Mouse (Mus musculus): Measurements from ENCODE around the gene Colq. TPM values are rescaled to one million over a fixed set of nuclear protein-coding genes. Genes with fewer than 3 reads are reported as not detected.

Colq gene
- polyA plus RNA-seq (2012; rRNA removed), result 37.6 and 55.3 TPM in 2 replicates

DNA sequence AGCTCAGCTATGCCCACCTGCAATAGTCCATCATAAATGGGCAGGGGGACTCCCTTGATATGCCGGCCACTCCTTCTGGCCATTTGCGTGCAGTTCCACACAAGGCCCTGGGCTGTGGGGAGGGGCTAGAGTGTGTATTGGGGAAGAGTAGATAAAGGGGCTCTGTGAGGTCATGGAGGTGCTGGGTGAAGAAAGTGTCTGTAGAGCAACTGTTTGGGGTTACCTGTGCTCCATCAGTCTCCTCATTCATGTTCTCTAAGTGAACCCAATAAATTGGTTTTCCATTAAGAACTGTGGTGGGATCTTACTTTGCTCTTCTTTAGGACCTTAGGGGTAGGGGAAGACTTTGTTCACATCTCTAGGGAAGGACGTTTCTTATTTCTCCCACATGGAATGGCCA, at the start of gene Colq:
Colq (minus strand) TSS at position 101 of the 400 bp plus-strand sequence.
- no peak within 1 kb of the TSS for H3K4me3 ChIP-seq (replicated peaks; ENCODE audit: extremely low read depth, low read depth, low read length)
- 89% methylated on average over 3 of the region's 3 CpGs for WGBS
- H3K4me1 ChIP-seq (ENCODE audit: control insufficient read depth, insufficient read depth, low read length), result no peaks in the 10 kb centered on the region
- DNase-seq, result no peak
- TF ChIP-seq POLR2A (IDR thresholded peaks at IDR 0.05; ENCODE audit: borderline replicate concordance, extremely low read depth, low read depth, low read length) (no peak), CTCF (IDR thresholded peaks at IDR 0.05; ENCODE audit: insufficient read depth, low read length) (no peak)

DNA sequence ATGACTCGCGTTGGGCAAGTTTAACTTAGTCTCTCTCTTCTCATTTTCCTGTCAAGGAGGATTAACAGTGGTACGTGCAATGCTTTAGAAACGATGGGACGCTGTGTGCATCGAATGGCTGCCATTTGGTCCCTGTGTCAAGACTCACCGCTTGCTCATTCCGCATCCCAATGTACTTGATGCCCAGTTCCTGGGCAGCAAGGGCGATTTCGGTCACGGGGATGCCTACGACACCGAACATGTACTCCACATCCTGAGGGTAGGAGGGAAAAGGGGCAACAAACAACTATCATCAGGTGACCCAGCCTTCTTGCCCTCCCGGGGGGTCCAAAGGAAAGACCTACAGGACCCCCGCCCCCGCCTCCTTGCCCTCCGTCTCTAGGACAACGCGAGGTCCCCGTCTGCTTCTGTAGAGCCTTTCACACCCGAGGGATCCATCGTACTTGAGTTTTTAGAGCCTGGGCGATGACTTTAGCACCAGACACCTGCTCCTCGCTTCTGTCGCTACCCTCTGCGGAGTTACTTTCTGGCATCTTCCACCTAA, 49.3 kb upstream of the Colq start, which contains the start of gene Gm49387:
Gm49387 (minus strand) TSS at position 533 of the 544 bp plus-strand sequence.
- TF ChIP-seq CTCF (IDR thresholded peaks at IDR 0.05; ENCODE audit: insufficient read depth, low read length), result no peak
- Histone ChIP-seq H3K4me1 (ENCODE audit: control insufficient read depth, insufficient read depth, low read length) (peaks cover 3% of the 10 kb centered on the region), H3K4me3 (replicated peaks; ENCODE audit: extremely low read depth, low read depth, low read length) (peak within 1 kb of the TSS; percentile 63)
- no peak for DNase-seq
- WGBS, result 3% methylated on average over 26 of the region's 26 CpGs

DNA sequence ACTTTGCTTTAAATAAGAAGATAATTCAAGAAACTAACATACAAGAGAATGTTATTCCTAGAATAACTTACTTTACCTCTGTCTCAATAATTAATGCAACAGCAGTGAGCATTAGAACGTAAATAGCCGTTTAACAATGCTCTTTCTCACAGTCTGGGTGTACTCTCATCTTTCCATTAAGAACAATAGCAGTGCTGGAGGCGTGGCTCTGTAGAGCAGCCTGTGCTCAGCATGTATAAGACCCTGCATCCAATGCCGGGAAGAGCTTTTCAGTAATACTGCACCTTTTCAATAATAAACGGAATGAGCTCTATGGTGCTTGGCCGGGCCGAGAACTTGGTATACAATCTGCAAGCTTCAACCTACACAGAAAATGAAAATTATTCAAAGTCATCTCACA, 39.5 kb upstream of the Colq start:
- Histone ChIP-seq H3K4me1 (ENCODE audit: control insufficient read depth, insufficient read depth, low read length) (no peaks in the 10 kb centered on the region), H3K4me3 (replicated peaks; ENCODE audit: extremely low read depth, low read depth, low read length) (no peak overlapping the region)
- no peak for DNase-seq
- TF ChIP-seq CTCF (IDR thresholded peaks at IDR 0.05; ENCODE audit: insufficient read depth, low read length), result no peak
- no peak for TF ChIP-seq POLR2A (IDR thresholded peaks at IDR 0.05; ENCODE audit: borderline replicate concordance, extremely low read depth, low read depth, low read length)
- WGBS, result 78% methylated on average over 7 of the region's 7 CpGs

DNA sequence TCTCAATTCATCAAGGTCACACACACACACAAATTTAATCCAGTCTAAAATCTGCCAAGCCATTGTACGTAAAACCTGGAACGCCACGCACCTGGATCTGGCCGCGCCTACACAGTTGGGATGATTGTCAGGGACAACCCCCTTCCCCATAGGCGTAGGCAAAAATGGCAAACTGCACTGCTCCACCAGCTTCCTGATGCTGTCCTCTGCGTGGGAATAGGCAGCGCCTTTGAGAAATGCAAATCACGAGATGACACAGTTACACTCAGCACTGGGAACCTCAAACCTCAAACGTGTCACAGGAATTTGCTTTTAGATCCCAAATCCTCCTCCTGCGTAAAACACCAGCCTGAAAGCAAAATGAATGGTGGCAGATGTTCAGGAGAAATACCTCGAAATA, 31.6 kb upstream of the Colq start:
- no peak for TF ChIP-seq POLR2A (IDR thresholded peaks at IDR 0.05; ENCODE audit: borderline replicate concordance, extremely low read depth, low read depth, low read length)
- TF ChIP-seq CTCF (IDR thresholded peaks at IDR 0.05; ENCODE audit: insufficient read depth, low read length), result no peak
- 87% methylated on average over 12 of the region's 12 CpGs for WGBS
- Histone ChIP-seq H3K4me1 (ENCODE audit: control insufficient read depth, insufficient read depth, low read length) (no peaks in the 10 kb centered on the region), H3K4me3 (replicated peaks; ENCODE audit: extremely low read depth, low read depth, low read length) (no peak overlapping the region)
- no peak for DNase-seq

DNA sequence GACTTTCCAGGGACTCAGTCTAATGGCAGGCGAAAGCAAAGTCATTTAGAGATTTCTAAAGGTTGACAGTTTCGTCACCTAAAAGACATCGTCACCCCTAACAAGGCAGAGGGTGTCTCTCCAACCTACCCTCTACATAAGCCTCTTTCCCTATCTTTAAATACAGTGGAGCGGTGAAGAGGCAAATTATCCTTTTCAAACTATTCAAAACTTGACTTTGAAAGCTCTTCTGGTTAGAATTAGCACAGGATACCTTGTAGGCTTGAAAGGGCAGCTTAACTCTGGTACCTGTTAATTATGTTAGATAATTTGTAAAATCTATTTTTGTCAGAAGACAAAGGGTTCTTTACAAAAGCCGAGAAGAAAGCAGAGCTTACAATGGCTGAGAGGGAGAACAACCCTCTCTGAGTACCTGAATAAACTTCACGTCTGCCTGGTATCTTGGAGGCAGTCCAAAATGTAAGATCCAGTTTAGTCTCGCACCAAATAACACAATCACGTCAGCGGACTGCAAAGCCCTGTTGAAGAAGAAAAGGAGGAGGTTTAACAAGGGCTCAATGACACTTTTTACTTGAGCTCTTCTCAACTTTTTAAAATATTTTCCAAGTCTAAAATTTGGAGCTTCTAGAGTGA, 29.6 kb upstream of the Colq start:
- no peak for DNase-seq
- TF ChIP-seq POLR2A (IDR thresholded peaks at IDR 0.05; ENCODE audit: borderline replicate concordance, extremely low read depth, low read depth, low read length) (no peak), CTCF (IDR thresholded peaks at IDR 0.05; ENCODE audit: insufficient read depth, low read length) (no peak)
- H3K4me3 ChIP-seq (replicated peaks; ENCODE audit: extremely low read depth, low read depth, low read length), result no peak overlapping the region
- H3K4me1 ChIP-seq (ENCODE audit: control insufficient read depth, insufficient read depth, low read length), result no peaks in the 10 kb centered on the region
- 76% methylated on average over 9 of the region's 9 CpGs for WGBS

DNA sequence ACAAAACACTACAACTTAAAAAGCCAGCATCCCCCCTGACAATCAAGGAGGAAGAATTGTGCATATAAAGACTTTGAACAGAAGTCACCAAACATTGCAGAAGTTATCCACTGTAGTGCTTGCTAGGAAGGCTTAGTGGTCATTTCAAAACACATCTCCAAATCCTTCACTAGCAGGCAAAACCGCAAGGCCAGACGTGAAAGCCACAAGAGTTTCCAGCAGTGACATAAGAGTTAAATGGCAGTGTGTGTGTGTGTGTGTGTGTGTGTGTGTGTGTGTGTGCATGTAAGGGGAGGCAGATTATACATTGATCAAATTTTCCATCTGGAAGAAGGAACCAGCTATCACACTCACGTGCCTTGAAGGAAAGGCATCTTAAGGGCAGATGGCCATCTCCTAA, 26.9 kb upstream of the Colq start:
- no peak for DNase-seq
- WGBS, result 88% methylated on average over 3 of the region's 3 CpGs
- Histone ChIP-seq H3K4me3 (replicated peaks; ENCODE audit: extremely low read depth, low read depth, low read length) (no peak overlapping the region), H3K4me1 (ENCODE audit: control insufficient read depth, insufficient read depth, low read length) (no peaks in the 10 kb centered on the region)
- TF ChIP-seq CTCF (IDR thresholded peaks at IDR 0.05; ENCODE audit: insufficient read depth, low read length) (no peak), POLR2A (IDR thresholded peaks at IDR 0.05; ENCODE audit: borderline replicate concordance, extremely low read depth, low read depth, low read length) (no peak)

DNA sequence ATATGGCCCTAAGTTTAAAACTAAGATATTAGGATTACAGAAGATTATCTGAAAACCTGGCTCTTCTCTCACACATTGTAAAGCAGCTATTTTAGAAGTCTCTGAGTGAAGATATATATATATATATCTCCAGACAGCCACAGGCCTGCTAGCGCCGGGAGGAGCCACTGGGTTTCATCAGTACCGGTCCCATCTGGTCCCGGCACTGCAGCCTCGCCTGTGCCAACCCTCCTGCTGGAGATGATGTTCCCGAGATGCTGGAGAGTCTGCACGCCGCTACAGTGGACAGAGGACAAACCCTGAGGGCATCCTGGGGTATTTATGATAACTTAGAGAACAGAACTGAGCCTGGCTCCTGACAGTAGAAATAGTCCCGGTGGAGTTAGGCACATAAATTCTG, 26.1 kb upstream of the Colq start:
- no peak for TF ChIP-seq POLR2A (IDR thresholded peaks at IDR 0.05; ENCODE audit: borderline replicate concordance, extremely low read depth, low read depth, low read length)
- TF ChIP-seq CTCF (IDR thresholded peaks at IDR 0.05; ENCODE audit: insufficient read depth, low read length), result no peak
- H3K4me3 ChIP-seq (replicated peaks; ENCODE audit: extremely low read depth, low read depth, low read length), result no peak overlapping the region
- no peaks in the 10 kb centered on the region for H3K4me1 ChIP-seq (ENCODE audit: control insufficient read depth, insufficient read depth, low read length)
- no peak for DNase-seq
- 85% methylated on average over 9 of the region's 9 CpGs for WGBS

DNA sequence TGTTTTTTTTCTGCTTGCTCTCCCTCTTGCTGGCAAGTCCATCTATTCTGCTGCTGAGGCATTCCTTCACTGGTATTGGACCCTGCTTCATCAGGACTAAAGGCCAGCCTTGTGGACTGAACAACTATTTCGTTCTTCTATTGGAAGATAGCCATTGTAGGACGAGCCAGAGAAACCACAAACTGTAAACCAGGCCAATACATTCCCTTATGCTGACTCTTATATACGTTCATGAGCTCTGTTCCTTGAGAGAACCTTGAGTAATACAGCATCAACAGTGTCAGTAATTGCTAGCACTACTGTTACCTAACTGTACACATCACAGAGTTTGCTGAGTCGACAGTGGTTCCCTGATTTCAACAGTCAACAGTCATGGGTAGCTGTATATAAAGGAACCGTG, 22.5 kb upstream of the Colq start:
- no peak for TF ChIP-seq POLR2A (IDR thresholded peaks at IDR 0.05; ENCODE audit: borderline replicate concordance, extremely low read depth, low read depth, low read length)

DNA sequence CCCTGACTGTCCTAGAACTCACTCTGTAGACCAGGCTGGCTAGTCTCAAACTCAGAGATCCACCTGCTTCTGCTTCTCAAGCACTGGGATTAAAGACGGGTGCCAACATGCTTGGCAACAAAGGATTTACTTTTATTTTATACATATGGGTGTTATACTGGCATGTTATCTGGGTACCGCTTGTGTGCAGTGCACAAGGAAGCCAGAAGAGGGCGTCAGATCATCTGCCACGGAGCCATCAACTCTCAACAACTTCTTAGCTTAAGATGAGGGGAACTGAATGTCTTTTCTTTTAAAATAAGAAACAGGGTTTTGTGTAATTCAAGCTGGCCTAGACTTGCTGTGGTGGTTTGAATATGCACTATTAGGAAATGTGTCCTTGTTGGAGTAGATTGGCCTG, 20.8 kb upstream of the Colq start:
- TF ChIP-seq POLR2A (IDR thresholded peaks at IDR 0.05; ENCODE audit: borderline replicate concordance, extremely low read depth, low read depth, low read length), result no peak
- 0 out of 2 replicates have a peak, but pooled peaks have one; percentile 1 for TF ChIP-seq CTCF (IDR thresholded peaks at IDR 0.05; ENCODE audit: insufficient read depth, low read length)
- Histone ChIP-seq H3K4me3 (replicated peaks; ENCODE audit: extremely low read depth, low read depth, low read length) (no peak overlapping the region), H3K4me1 (ENCODE audit: control insufficient read depth, insufficient read depth, low read length) (no peaks in the 10 kb centered on the region)
- no peak for DNase-seq
- WGBS, result 67% methylated on average over 4 of the region's 4 CpGs

More for the DNA sequence above, 22.5 kb upstream of the Colq start:
- DNase-seq, result no peak
- Histone ChIP-seq H3K4me1 (ENCODE audit: control insufficient read depth, insufficient read depth, low read length) (no peaks in the 10 kb centered on the region), H3K4me3 (replicated peaks; ENCODE audit: extremely low read depth, low read depth, low read length) (no peak overlapping the region)
- 75% methylated on average over 5 of the region's 5 CpGs for WGBS

DNA sequence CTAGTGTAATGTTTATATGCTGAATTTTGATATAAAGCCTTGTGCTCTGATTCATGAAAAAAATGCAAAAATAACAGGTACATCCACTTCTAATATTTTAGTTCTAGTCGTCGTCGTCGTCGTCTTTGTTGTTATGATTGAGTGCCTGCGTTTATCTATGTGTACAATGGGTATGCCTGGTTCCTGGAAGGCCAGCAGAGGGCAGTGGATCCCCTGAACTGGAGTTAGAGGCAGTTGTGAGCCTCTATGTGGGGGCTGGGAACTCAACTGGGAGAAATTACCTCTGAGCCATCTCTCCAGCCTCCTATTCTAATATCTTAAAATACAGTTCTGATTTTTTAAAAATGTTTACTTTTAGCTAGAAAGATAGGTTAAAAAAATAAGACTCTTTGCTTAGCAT, 14.4 kb upstream of the Colq start:
- H3K4me1 ChIP-seq (ENCODE audit: control insufficient read depth, insufficient read depth, low read length), result no peaks in the 10 kb centered on the region
- TF ChIP-seq CTCF (IDR thresholded peaks at IDR 0.05; ENCODE audit: insufficient read depth, low read length) (peak; percentile 24; the same call in 1 of the 2 replicates), POLR2A (IDR thresholded peaks at IDR 0.05; ENCODE audit: borderline replicate concordance, extremely low read depth, low read depth, low read length) (no peak)
- DNase-seq, result no peak
- H3K4me3 ChIP-seq (replicated peaks; ENCODE audit: extremely low read depth, low read depth, low read length), result no peak overlapping the region
- 58% methylated on average over 6 of the region's 6 CpGs for WGBS

All from lung, adult 2 months (tissue).